Mouse (Mus musculus): ENCODE data around the gene BC005537.

- no peak for TF ChIP-seq CHD2 (IDR thresholded peaks at IDR 0.05; ENCODE audit: low read depth, low read length)
- TF ChIP-seq HCFC1 (IDR thresholded peaks at IDR 0.05; ENCODE audit: borderline replicate concordance, insufficient read depth, low read length) = no peak
Observed at GRCm38 (mm10) chr13:24786014-24786490, 15.4 kb upstream of the BC005537 start.

All from ES-E14 (cell line).